Mouse (Mus musculus) CH12.LX (cell line): ENCODE data around the gene Gpx3. TPM values are rescaled to one million over a fixed set of nuclear protein-coding genes. Genes with fewer than 3 reads are reported as not detected.

Source experiments
- DNase-seq: peaks from one replicate; pipeline ENCODE4 v3.0.0-alpha.2; 2013; ENCODE audit errors: extremely low read depth
- H3K27ac ChIP-seq: 2 replicates; pipeline ENCODE4 v1.5.1; 2012; ENCODE audit warnings: low read depth, mild to moderate bottlenecking, control low read depth, moderate library complexity; ENCODE audit not compliant: insufficient read depth
- H3K27me3 ChIP-seq: replicated peaks from 2 replicates; pipeline ENCODE3; 2012; ENCODE audit warnings: inconsistent platforms
- H3K36me3 ChIP-seq, 2 experiments: replicated peaks in 1 of 2; 2 replicates each; pipeline versions ENCODE3 to v1.6.1; 2012; ENCODE audit warnings: inconsistent platforms in 1 of 2, low read length in 1 of 2, mild to moderate bottlenecking in 1 of 2, mixed read lengths in 1 of 2, moderate library complexity in 1 of 2; ENCODE audit not compliant: control insufficient read depth in 1 of 2, insufficient read depth in 1 of 2
- H3K4me1 ChIP-seq, 2 experiments: 2 replicates each; pipeline ENCODE4 v1.6.1; 2012; ENCODE audit warnings: inconsistent platforms in 1 of 2, moderate library complexity in 1 of 2; ENCODE audit not compliant: insufficient read depth in 2 of 2, control insufficient read depth in 1 of 2
- H3K4me2 ChIP-seq: 2 replicates; pipeline ENCODE4 v1.6.1; 2012; ENCODE audit warnings: low read depth, mild to moderate bottlenecking, control low read depth; ENCODE audit not compliant: poor library complexity, insufficient read depth, severe bottlenecking
- H3K4me3 ChIP-seq, 3 experiments: fragments of 150-350 bp in 1 of 3; sonication (generic) in 1 of 3; replicated peaks in 1 of 3; 2 replicates each; pipeline versions ENCODE3 to v1.5.1; 2011 to 2012; ENCODE audit warnings: low read depth in 2 of 3, low read length in 2 of 3, mild to moderate bottlenecking in 2 of 3, moderate library complexity in 2 of 3, control low read depth in 1 of 3, improper control_type of control experiment in 1 of 3, inconsistent platforms in 1 of 3, mixed read lengths in 1 of 3; ENCODE audit not compliant: poor library complexity in 1 of 3
- H3K79me2 ChIP-seq: replicated peaks from 2 replicates; pipeline ENCODE4 v1.6.1; 2012; ENCODE audit warnings: mild to moderate bottlenecking, moderate library complexity; ENCODE audit not compliant: control insufficient read depth, poor library complexity, insufficient read depth, severe bottlenecking; ENCODE audit errors: extremely low read depth
- H3K9ac ChIP-seq: 2 replicates; pipeline ENCODE4 v1.6.1; 2012; ENCODE audit warnings: low read depth, mild to moderate bottlenecking, control low read depth, moderate library complexity; ENCODE audit not compliant: insufficient read depth
- H3K9me3 ChIP-seq: replicated peaks from 2 replicates; pipeline ENCODE3; 2012; ENCODE audit warnings: low read length, inconsistent platforms, mixed read lengths
- BHLHE40 ChIP-seq: IDR thresholded peaks from 2 replicates; pipeline ENCODE4 v1.6.1; 2011; ENCODE audit warnings: mild to moderate bottlenecking, low read depth, low read length, improper control_type of control experiment
- EP300 ChIP-seq: IDR thresholded peaks from 2 replicates; pipeline ENCODE4 v1.6.1; 2011; ENCODE audit warnings: low read length, improper control_type of control experiment
- ETS1 ChIP-seq: conservative IDR thresholded peaks from 2 replicates; pipeline ENCODE4 v1.6.1; 2012; ENCODE audit warnings: low read depth, mild to moderate bottlenecking, inconsistent platforms, low read length, improper control_type of control experiment, moderate library complexity
- HCFC1 ChIP-seq: IDR thresholded peaks from 2 replicates; pipeline ENCODE4 v1.6.1; 2012; ENCODE audit warnings: low read depth, mild to moderate bottlenecking, inconsistent platforms, low read length, improper control_type of control experiment
- IRF4 ChIP-seq: IDR thresholded peaks from 2 replicates; pipeline ENCODE4 v1.6.1; 2014; ENCODE audit warnings: low read depth, mild to moderate bottlenecking, inconsistent platforms, low read length, improper control_type of control experiment
- JUN ChIP-seq: IDR thresholded peaks from 2 replicates; pipeline ENCODE4 v1.6.1; 2011; ENCODE audit warnings: low read depth, mild to moderate bottlenecking, low read length, improper control_type of control experiment, moderate library complexity; ENCODE audit not compliant: insufficient read depth
- MAFK ChIP-seq: IDR thresholded peaks from 2 replicates; pipeline ENCODE4 v1.6.1; 2011; ENCODE audit warnings: low read length, improper control_type of control experiment; ENCODE audit not compliant: insufficient replicate concordance
- NELFE ChIP-seq: IDR thresholded peaks from 2 replicates; pipeline ENCODE4 v1.6.1; 2011; ENCODE audit warnings: low read depth, low read length, improper control_type of control experiment
- PAX5 ChIP-seq: IDR thresholded peaks from 2 replicates; pipeline ENCODE4 v1.6.1; 2012; ENCODE audit warnings: low read length, inconsistent platforms, mixed read lengths
- POLR2AphosphoS2 ChIP-seq: IDR thresholded peaks from 2 replicates; pipeline ENCODE4 v1.6.1; 2011; ENCODE audit warnings: low read depth, low read length, improper control_type of control experiment
- SIN3A ChIP-seq: IDR thresholded peaks from 2 replicates; pipeline ENCODE4 v1.6.1; 2012; ENCODE audit warnings: low read length, improper control_type of control experiment, inconsistent platforms
- SMC3 ChIP-seq: IDR thresholded peaks from 2 replicates; pipeline ENCODE4 v1.6.1; 2011; ENCODE audit warnings: low read depth, low read length, improper control_type of control experiment
- TBP ChIP-seq: conservative IDR thresholded peaks from 2 replicates; pipeline ENCODE4 v1.6.1; 2011; ENCODE audit warnings: low read depth, low read length, improper control_type of control experiment
- UBTF ChIP-seq: IDR thresholded peaks from 2 replicates; pipeline ENCODE4 v1.6.1; 2012; ENCODE audit warnings: low read depth, mild to moderate bottlenecking, inconsistent platforms, low read length, improper control_type of control experiment, moderate library complexity
- USF1 ChIP-seq: IDR thresholded peaks from 2 replicates; pipeline ENCODE4 v1.6.1; 2014; ENCODE audit warnings: low read depth, mild to moderate bottlenecking, inconsistent platforms, low read length, improper control_type of control experiment
- USF2 ChIP-seq: conservative IDR thresholded peaks from 2 replicates; pipeline ENCODE4 v1.6.1; 2011; ENCODE audit warnings: low read depth, low read length, improper control_type of control experiment
- ZKSCAN1 ChIP-seq: IDR thresholded peaks from 2 replicates; pipeline ENCODE4 v1.6.1; 2012; ENCODE audit warnings: low read depth, inconsistent platforms, low read length, improper control_type of control experiment, borderline replicate concordance
- dilution Hi-C: fragments of 300-500 bp; cut with MboI; formaldehyde crosslinking; loops from 2 replicates; pipeline ENCODE4 v1.14.3; 2020; ENCODE audit warnings: low sequenced_read_pairs; ENCODE audit not compliant: extremely low pct_unique_long_range_greater_than_20kb, extremely low pct_ligation_motif_present
- in situ Hi-C: fragments of 300-500 bp; cut with MboI; formaldehyde crosslinking; loops from 3 replicates; pipeline ENCODE4 v1.14.3; 2019; ENCODE audit warnings: low sequenced_read_pairs, low pct_ligation_motif_present, low pct_unique_long_range_greater_than_20kb, mixed read lengths
- polyA plus RNA-seq: library from polyadenylated mRNA; unstranded; fragments of >175 nt; gene quantifications from 2 replicates; pipeline ENCODE4 v1.2.1, GENCODE M21; 2012; ENCODE audit warnings: low read depth; ENCODE audit not compliant: insufficient read length
- total RNA-seq, 2 experiments: library from RNA; depleted of rRNA; stranded (reverse); fragments of 300-350 nt in 1 of 2; fragments of >200 nt in 1 of 2; gene quantifications; 2 replicates each; pipeline ENCODE4 v1.2.3; 2012 to 2014

Gene Gpx3
- total and polyA plus RNA-seq, 3 experiments = 0.63 TPM; not detected in 2

DNA sequence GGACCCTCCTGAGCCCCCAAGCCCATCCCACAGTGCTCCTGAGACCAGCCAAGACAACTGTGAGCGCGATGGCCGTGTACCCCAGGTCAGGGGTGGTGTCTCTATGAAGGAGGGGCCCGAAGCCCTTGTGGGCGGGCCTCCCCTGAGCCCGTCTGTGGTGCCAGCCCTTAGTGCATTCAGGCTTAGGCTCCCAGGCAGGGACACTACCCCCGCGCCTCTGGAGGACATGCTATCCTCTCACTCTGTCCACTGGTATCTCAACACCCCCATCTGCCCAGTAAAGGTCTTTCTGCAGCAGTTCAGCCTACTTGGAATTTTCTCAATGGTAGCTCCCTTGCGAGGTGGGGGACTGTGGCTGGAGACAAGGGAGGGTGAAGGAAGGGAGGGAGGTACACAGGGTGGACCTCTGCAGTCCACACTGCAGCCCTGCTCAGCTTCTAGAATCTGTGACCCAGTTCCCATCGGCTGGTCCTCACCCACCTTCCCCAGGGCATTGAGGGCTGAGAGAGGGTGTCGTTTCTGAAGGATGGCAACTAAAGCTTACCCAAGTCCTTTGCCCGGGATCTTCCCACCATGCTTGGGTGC lies 7.9 kb downstream of the Gpx3 start:
- no peak overlapping the region for H3K4me3 ChIP-seq
- no peak for TF ChIP-seq IRF4
- no peak for TF ChIP-seq TBP
- TF ChIP-seq USF1 = no peak
- TF ChIP-seq ZKSCAN1 = no peak
- no peak for TF ChIP-seq MAFK
- TF ChIP-seq USF2 = no peak
- H3K36me3 ChIP-seq = peaks cover 66 to 92% of the 10 kb centered on the region in 2 experiments
- dilution Hi-C loops = no loop called here
- no peaks in the 10 kb centered on the region for H3K79me2 ChIP-seq
- H3K27me3 ChIP-seq = no peaks in the 10 kb centered on the region
- H3K9me3 ChIP-seq = no peaks in the 10 kb centered on the region
- no peak for DNase-seq
- H3K9ac ChIP-seq = no peak overlapping the region
- H3K4me1 ChIP-seq = no peaks in the 10 kb centered on the region
- no peak overlapping the region for H3K27ac ChIP-seq
- no peak overlapping the region for H3K4me2 ChIP-seq
- in situ Hi-C loops = no loop called here

DNA sequence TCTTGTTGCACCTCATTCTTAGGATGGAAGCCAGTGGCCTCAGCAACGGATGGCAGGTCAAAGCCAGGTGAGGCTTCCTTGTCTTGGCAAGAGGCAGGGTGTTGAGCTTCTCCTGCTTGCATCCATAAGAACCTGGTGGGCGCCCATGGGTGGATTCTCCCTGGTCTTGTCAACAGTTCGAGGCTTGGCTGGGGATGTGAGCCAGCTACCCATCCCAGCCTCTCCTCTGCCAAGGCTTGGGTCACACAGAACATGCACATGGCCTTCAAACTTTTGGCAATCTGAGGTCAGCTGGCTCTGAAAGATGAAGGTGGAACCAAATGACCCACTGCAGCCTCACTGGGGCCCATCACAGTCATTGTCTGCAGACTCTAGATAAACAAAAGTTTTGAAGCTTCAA lies 8.9 kb downstream of the Gpx3 start:
- Histone ChIP-seq H3K4me3 (no peak overlapping the region), H3K27me3 (no peaks in the 10 kb centered on the region), H3K9ac (no peak overlapping the region), H3K4me1 (no peaks in the 10 kb centered on the region), H3K4me2 (no peak overlapping the region), H3K27ac (no peak overlapping the region), H3K9me3 (no peaks in the 10 kb centered on the region), H3K36me3 (peaks cover 75 to 99% of the 10 kb centered on the region in 2 experiments), H3K79me2 (no peaks in the 10 kb centered on the region)
- DNase-seq = no peak
- TF ChIP-seq PAX5 = no peak
- TF ChIP-seq JUN = no peak
- TF ChIP-seq NELFE = no peak
- no peak for TF ChIP-seq ETS1
- no peak for TF ChIP-seq ZKSCAN1
- no peak for TF ChIP-seq BHLHE40
- no peak for TF ChIP-seq SMC3
- TF ChIP-seq SIN3A = no peak
- TF ChIP-seq POLR2AphosphoS2 = no peak
- no peak for TF ChIP-seq HCFC1
- TF ChIP-seq EP300 = no peak
- no peak for TF ChIP-seq USF1
- TF ChIP-seq UBTF = no peak
- in situ Hi-C loops (no loop called here), dilution Hi-C loops (no loop called here)
